Mouse (Mus musculus): ENCODE data around the gene Tbc1d1. TPM values are rescaled to one million over a fixed set of nuclear protein-coding genes. Genes with fewer than 3 reads are reported as not detected.

Tbc1d1 gene
- polyA plus RNA-seq, 1 experiment from 2014 or later, result 31.7 TPM

DNA sequence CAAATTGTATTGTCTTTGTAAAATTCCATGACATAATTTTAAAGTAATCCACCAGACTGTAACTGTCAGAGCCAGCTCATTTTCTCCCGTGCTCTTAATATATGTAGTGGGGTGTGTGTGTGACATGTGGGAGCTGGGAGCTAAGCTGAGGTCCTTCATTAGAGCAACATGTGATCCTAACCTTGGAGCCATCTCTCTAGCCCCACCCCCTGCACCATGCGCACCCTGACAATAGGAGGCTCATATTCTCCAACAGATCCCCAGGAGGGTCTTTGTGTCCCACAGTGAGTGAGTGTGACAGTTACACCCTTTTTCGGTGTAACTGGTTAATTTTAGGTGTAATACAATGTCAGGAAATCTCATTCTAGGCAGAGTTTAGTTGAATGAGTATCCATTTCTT, 16.8 kb downstream of the Tbc1d1 start:
- H3K27ac ChIP-seq (ENCODE audit: low read length), result no peak overlapping the region
- no peak overlapping the region for H3K9ac ChIP-seq (ENCODE audit: low read length)
- H3K4me1 ChIP-seq (ENCODE audit: control insufficient read depth, insufficient read depth, low read length), result no peaks in the 10 kb centered on the region
- H3K36me3 ChIP-seq (ENCODE audit: control insufficient read depth, insufficient read depth, low read length), result no peaks in the 10 kb centered on the region
- 75% methylated on average over 3 of the region's 3 CpGs for WGBS
- H3K4me3 ChIP-seq (replicated peaks; ENCODE audit: low read length), result no peak overlapping the region
- no peak overlapping the region for H3K4me2 ChIP-seq (ENCODE audit: low read depth, low read length)
- no peaks in the 10 kb centered on the region for H3K27me3 ChIP-seq (ENCODE audit: control insufficient read depth, insufficient read depth, low read length)
- H3K9me3 ChIP-seq (replicated peaks; ENCODE audit: control insufficient read depth, low read length), result no peaks in the 10 kb centered on the region
- no peak for ATAC-seq (ENCODE audit: insufficient read depth, low FRiP score)

DNA sequence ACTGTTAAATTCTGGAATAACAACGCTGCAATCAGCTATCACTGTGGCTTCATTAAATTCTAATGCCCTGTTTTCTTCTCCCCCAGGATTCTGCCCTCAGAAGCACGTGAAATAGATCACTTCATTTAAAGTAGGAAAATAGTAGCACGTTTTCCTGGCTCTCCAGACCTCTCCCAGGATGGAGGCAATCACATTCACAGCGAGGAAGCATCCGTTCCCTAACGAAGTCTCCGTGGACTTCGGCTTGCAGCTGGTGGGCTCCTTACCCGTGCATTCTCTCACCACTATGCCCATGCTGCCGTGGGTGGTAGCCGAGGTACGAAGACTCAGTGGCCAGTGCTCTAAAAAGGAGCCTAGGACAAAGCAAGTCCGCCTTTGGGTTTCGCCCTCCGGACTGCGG, 17.2 kb downstream of the Tbc1d1 start:
- ATAC-seq (ENCODE audit: insufficient read depth, low FRiP score), result no peak
- no peaks in the 10 kb centered on the region for H3K36me3 ChIP-seq (ENCODE audit: control insufficient read depth, insufficient read depth, low read length)
- WGBS, result 86% methylated on average over 16 of the region's 16 CpGs
- H3K9me3 ChIP-seq (replicated peaks; ENCODE audit: control insufficient read depth, low read length), result no peaks in the 10 kb centered on the region
- no peak overlapping the region for H3K4me2 ChIP-seq (ENCODE audit: low read depth, low read length)
- H3K4me3 ChIP-seq (replicated peaks; ENCODE audit: low read length), result no peak overlapping the region
- no peaks in the 10 kb centered on the region for H3K4me1 ChIP-seq (ENCODE audit: control insufficient read depth, insufficient read depth, low read length)
- H3K27me3 ChIP-seq (ENCODE audit: control insufficient read depth, insufficient read depth, low read length), result no peaks in the 10 kb centered on the region
- no peak overlapping the region for H3K9ac ChIP-seq (ENCODE audit: low read length)
- no peak overlapping the region for H3K27ac ChIP-seq (ENCODE audit: low read length)

DNA sequence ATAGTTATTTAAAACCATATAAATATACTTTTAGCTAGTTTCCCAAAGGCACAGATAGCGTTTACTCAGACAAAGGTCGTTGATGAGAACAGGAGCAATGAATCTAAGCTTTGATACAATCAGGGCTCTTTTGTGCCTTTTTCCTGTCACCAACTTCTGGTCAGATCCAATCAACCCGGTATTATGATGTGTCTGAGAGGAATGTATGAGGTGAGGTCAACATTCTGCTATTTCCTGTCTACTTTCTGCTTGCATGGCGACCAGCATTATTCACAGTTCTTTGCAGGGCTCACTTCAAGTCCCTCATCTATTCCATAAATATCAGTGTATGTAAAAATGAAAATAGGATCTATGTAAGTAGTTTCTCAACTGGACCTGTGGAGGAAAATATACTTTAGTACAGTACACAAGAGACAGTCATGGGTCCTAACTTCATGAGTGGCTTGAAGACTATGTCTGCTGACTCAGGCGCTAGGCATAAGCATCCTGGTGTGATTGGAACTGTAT, 18.4 kb downstream of the Tbc1d1 start:
- H3K36me3 ChIP-seq (ENCODE audit: control insufficient read depth, insufficient read depth, low read length), result no peaks in the 10 kb centered on the region
- H3K27ac ChIP-seq (ENCODE audit: low read length), result no peak overlapping the region
- no peaks in the 10 kb centered on the region for H3K9me3 ChIP-seq (replicated peaks; ENCODE audit: control insufficient read depth, low read length)
- ATAC-seq (ENCODE audit: insufficient read depth, low FRiP score), result no peak
- no peak overlapping the region for H3K4me3 ChIP-seq (replicated peaks; ENCODE audit: low read length)
- 66% methylated on average over 5 of the region's 5 CpGs for WGBS
- no peak overlapping the region for H3K4me2 ChIP-seq (ENCODE audit: low read depth, low read length)
- no peak overlapping the region for H3K9ac ChIP-seq (ENCODE audit: low read length)
- H3K27me3 ChIP-seq (ENCODE audit: control insufficient read depth, insufficient read depth, low read length), result no peaks in the 10 kb centered on the region
- no peaks in the 10 kb centered on the region for H3K4me1 ChIP-seq (ENCODE audit: control insufficient read depth, insufficient read depth, low read length)

DNA sequence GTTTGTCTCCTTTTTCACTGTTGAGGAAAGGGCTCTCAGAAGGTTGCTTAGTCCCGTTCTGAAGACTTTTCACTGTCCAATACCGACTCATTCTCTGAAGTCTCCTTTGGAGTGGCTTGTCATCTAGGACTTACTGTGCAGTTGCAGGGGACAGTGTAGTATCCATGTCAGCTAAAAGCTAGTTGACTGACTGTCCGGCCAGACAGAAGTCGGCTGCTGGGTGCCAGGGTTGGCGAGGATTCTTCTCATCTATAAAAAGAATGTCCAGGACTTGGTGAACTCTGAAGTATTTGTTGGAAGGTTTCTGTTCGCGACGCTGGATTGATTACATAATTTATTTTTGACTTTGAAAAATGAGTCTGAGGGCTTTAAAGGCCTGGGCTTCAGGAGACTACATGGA, 24.4 kb downstream of the Tbc1d1 start:
- Histone ChIP-seq H3K27ac (ENCODE audit: low read length) (no peak overlapping the region), H3K27me3 (ENCODE audit: control insufficient read depth, insufficient read depth, low read length) (no peaks in the 10 kb centered on the region), H3K9me3 (replicated peaks; ENCODE audit: control insufficient read depth, low read length) (no peaks in the 10 kb centered on the region), H3K4me3 (replicated peaks; ENCODE audit: low read length) (no peak overlapping the region), H3K4me2 (ENCODE audit: low read depth, low read length) (no peak overlapping the region), H3K4me1 (ENCODE audit: control insufficient read depth, insufficient read depth, low read length) (no peaks in the 10 kb centered on the region), H3K36me3 (ENCODE audit: control insufficient read depth, insufficient read depth, low read length) (no peaks in the 10 kb centered on the region), H3K9ac (ENCODE audit: low read length) (no peak overlapping the region)
- 55% methylated on average over 8 of the region's 8 CpGs for WGBS
- no peak for ATAC-seq (ENCODE audit: insufficient read depth, low FRiP score)

DNA sequence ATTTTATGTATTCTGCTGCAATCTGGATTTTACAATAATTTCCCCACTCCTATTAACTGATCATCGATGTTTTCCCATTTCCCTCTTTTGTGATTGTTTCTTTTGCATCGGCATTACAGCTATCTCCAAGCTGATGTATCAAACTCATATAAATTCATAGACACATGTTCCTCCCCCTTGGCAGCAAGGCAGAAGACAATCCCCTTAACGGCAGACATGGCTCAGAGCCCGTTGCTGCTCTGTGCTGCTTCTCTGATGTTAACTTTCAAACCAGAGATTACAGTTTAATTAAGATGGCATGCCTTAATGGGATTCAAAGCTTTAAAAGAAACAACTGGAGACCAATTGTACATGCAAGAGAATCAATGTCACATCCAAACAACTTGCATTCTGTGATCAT, 27.6 kb downstream of the Tbc1d1 start:
- Histone ChIP-seq H3K4me3 (replicated peaks; ENCODE audit: low read length) (no peak overlapping the region), H3K27ac (ENCODE audit: low read length) (no peak overlapping the region), H3K36me3 (ENCODE audit: control insufficient read depth, insufficient read depth, low read length) (no peaks in the 10 kb centered on the region), H3K9me3 (replicated peaks; ENCODE audit: control insufficient read depth, low read length) (no peaks in the 10 kb centered on the region), H3K27me3 (ENCODE audit: control insufficient read depth, insufficient read depth, low read length) (no peaks in the 10 kb centered on the region), H3K9ac (ENCODE audit: low read length) (no peak overlapping the region), H3K4me2 (ENCODE audit: low read depth, low read length) (no peak overlapping the region), H3K4me1 (ENCODE audit: control insufficient read depth, insufficient read depth, low read length) (no peaks in the 10 kb centered on the region)
- no peak for ATAC-seq (ENCODE audit: insufficient read depth, low FRiP score)
- WGBS, result 51% methylated on average over 4 of the region's 4 CpGs

DNA sequence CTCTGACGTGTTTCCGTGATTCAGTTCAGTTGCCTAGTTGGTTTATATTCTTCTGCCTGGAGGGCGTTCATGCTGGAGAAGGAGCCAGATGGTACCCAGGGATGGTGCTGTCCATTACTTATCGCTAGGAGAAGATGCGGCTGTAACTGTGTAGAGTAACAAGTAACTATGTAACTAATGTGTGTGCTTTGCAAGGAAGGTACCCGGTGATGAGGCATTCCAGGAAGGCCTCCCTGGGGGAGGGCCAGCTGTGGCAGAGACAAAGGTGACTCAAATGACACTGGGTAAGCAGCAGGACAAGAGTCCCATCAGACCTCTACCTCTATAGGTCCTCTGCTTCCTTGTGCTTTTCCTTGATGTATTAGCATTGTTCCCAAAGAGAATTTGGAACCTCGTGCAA, 29.2 kb downstream of the Tbc1d1 start:
- Histone ChIP-seq H3K4me2 (ENCODE audit: low read depth, low read length) (no peak overlapping the region), H3K36me3 (ENCODE audit: control insufficient read depth, insufficient read depth, low read length) (no peaks in the 10 kb centered on the region), H3K27me3 (ENCODE audit: control insufficient read depth, insufficient read depth, low read length) (no peaks in the 10 kb centered on the region), H3K27ac (ENCODE audit: low read length) (no peak overlapping the region), H3K9me3 (replicated peaks; ENCODE audit: control insufficient read depth, low read length) (no peaks in the 10 kb centered on the region), H3K4me1 (ENCODE audit: control insufficient read depth, insufficient read depth, low read length) (no peaks in the 10 kb centered on the region), H3K4me3 (replicated peaks; ENCODE audit: low read length) (no peak overlapping the region), H3K9ac (ENCODE audit: low read length) (no peak overlapping the region)
- 49% methylated on average over 7 of the region's 7 CpGs for WGBS
- no peak for ATAC-seq (ENCODE audit: insufficient read depth, low FRiP score)

DNA sequence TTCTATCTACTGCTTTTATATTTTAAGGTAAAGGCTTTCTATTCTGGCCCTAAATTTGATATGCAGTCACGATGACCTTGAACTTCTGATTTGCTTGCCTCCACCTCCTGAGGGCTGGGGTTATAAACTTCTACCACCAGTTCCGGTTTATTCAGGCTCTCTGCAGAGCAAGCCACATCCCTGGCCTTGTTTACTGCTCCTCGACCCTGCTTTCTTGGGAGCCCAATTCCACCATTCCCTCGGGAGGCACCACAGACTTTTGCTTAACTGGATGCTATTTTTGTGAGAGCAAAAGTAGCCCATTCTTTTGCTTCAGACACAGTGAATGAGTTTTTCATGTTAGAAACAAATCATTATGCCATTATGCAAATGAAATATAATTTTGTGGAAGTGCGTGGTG, 30.5 kb downstream of the Tbc1d1 start:
- Histone ChIP-seq H3K9me3 (replicated peaks; ENCODE audit: control insufficient read depth, low read length) (0 out of 2 replicates have a peak, but pooled peaks cover 8% of the 10 kb centered on the region), H3K4me3 (replicated peaks; ENCODE audit: low read length) (no peak overlapping the region), H3K9ac (ENCODE audit: low read length) (no peak overlapping the region), H3K27ac (ENCODE audit: low read length) (no peak overlapping the region), H3K36me3 (ENCODE audit: control insufficient read depth, insufficient read depth, low read length) (0 out of 2 replicates have a peak, but pooled peaks cover 8% of the 10 kb centered on the region), H3K4me1 (ENCODE audit: control insufficient read depth, insufficient read depth, low read length) (no peaks in the 10 kb centered on the region), H3K27me3 (ENCODE audit: control insufficient read depth, insufficient read depth, low read length) (no peaks in the 10 kb centered on the region), H3K4me2 (ENCODE audit: low read depth, low read length) (no peak overlapping the region)
- WGBS, result 63% methylated on average over 5 of the region's 5 CpGs
- no peak for ATAC-seq (ENCODE audit: insufficient read depth, low FRiP score)

DNA sequence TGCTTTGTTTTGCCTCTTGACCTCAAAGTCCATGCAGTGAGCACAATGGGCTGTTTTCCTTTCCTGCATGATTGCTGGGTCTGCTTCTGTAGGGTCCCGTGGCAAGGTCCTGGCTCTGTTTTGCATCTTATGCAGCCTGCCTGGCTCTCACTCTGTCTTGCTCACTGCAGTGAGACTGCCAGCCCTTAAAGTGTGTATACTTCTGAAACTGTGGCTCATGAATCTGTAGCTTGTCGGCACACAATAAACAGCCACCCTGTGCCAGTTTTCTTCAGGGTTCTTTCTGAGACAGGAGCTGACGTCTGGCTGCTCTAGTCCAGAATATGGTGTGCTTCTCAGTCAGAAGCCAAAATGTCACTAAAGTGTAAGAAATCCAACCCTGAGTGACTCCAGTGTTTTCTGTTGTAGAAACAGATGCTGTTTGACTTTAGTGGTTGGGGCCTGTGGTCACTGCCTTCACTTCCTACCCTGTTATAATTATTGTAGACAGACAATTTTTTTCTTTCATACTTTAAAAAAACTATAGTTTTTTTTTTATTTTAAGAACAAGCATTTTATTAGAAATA, 32.1 kb downstream of the Tbc1d1 start:
- Histone ChIP-seq H3K4me2 (ENCODE audit: low read depth, low read length) (no peak overlapping the region), H3K4me3 (replicated peaks; ENCODE audit: low read length) (no peak overlapping the region), H3K4me1 (ENCODE audit: control insufficient read depth, insufficient read depth, low read length) (no peaks in the 10 kb centered on the region), H3K27me3 (ENCODE audit: control insufficient read depth, insufficient read depth, low read length) (no peaks in the 10 kb centered on the region), H3K9ac (ENCODE audit: low read length) (no peak overlapping the region), H3K9me3 (replicated peaks; ENCODE audit: control insufficient read depth, low read length) (0 out of 2 replicates have a peak, but pooled peaks cover 8% of the 10 kb centered on the region), H3K27ac (ENCODE audit: low read length) (no peak overlapping the region), H3K36me3 (ENCODE audit: control insufficient read depth, insufficient read depth, low read length) (0 out of 2 replicates have a peak, but pooled peaks cover 8% of the 10 kb centered on the region)
- no peak for ATAC-seq (ENCODE audit: insufficient read depth, low FRiP score)
- WGBS, result 38% methylated on average over 3 of the region's 3 CpGs

DNA sequence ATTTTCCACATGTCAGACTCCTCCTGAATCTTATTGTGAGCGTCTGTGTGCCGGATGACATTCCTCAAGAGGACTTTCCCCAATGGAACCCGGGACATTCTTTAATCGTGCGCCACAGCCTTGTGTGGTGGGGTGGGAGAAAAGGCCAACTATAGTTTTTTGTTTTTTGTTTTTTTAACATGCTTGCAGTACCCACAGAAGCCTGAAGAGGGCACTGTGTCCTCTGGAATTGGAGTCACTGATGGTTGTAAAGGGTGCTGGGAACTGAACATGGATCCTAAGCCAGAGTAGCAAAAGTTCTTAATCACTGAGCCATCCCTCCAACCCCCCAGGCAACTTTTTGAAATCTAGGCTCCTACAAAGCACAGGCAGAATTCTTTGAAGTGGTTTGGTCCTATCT, 34.8 kb downstream of the Tbc1d1 start:
- Histone ChIP-seq H3K9me3 (replicated peaks; ENCODE audit: control insufficient read depth, low read length) (0 out of 2 replicates have a peak, but pooled peaks cover 8% of the 10 kb centered on the region), H3K4me2 (ENCODE audit: low read depth, low read length) (no peak overlapping the region), H3K36me3 (ENCODE audit: control insufficient read depth, insufficient read depth, low read length) (0 out of 2 replicates have a peak, but pooled peaks cover 8% of the 10 kb centered on the region), H3K4me1 (ENCODE audit: control insufficient read depth, insufficient read depth, low read length) (no peaks in the 10 kb centered on the region), H3K4me3 (replicated peaks; ENCODE audit: low read length) (no peak overlapping the region), H3K9ac (ENCODE audit: low read length) (no peak overlapping the region), H3K27ac (ENCODE audit: low read length) (no peak overlapping the region), H3K27me3 (ENCODE audit: control insufficient read depth, insufficient read depth, low read length) (no peaks in the 10 kb centered on the region)
- 98% methylated on average over 5 of the region's 5 CpGs for WGBS
- ATAC-seq (ENCODE audit: insufficient read depth, low FRiP score), result no peak

Data from stomach, embryonic 16.5 days (tissue).